Mouse (Mus musculus) cerebellum, adult 2 months (tissue): ENCODE measurements at regions not wholly inside any gene's neighbourhood (a gene's known extent, or its start where the extent isn't known, plus 50 kb on each side); places are given as distances from the start of the nearest gene placed in this dataset.

Experiments used
- CTCF ChIP-seq: fragments of 200-500 bp; IDR thresholded peaks from 2 replicates; pipeline ENCODE4 v1.5.1; 2011; ENCODE audit warnings: low read depth, mild to moderate bottlenecking, control low read depth, low read length, moderate library complexity, borderline replicate concordance; ENCODE audit not compliant: insufficient read depth
- POLR2A ChIP-seq: fragments of 200-500 bp; IDR thresholded peaks from 2 replicates; pipeline ENCODE4 v1.6.1; 2011; ENCODE audit warnings: low read length, control low read depth, borderline replicate concordance; ENCODE audit not compliant: insufficient read depth

- TF ChIP-seq CTCF (no peak), POLR2A (no peak)
Measured at GRCm38 (mm10) chr10:17395495-17396224, 327.4 kb upstream of the Cited2 start.
